Mouse (Mus musculus): ENCODE results near the gene Dcun1d4.
A peak's percentile ranks its signal among the peaks of the same experiment; 100 is the strongest.
"Not testable (repeated sequence)": the region's sequence is repeated elsewhere in the genome, so short reads cannot be mapped to it uniquely, and the experiment has no call there.

The Dcun1d4 gene

DNA sequence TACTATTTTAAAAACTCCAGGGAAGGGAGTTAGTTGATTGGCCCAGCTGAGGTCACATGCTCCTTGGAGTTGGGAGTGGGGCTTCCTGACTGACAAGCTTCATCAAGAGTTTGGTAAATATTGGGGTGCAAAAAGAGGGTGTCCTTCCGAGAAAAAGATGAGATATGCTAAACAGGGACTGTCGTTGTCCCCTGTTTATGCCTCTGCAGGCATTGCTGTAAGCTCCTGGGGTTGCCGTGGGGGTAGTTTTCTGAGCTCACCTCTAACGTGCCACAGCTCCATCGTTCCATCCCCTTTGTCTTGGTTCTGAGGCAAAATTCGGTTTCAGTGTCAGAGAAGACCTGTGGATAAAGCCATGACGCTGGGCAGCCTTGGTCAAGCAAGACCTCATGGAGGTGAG, at the start of gene Dcun1d4:
Dcun1d4 (plus strand) TSS at position 301 of the 400 bp plus-strand sequence.
- DNase-seq, result no peak

DNA sequence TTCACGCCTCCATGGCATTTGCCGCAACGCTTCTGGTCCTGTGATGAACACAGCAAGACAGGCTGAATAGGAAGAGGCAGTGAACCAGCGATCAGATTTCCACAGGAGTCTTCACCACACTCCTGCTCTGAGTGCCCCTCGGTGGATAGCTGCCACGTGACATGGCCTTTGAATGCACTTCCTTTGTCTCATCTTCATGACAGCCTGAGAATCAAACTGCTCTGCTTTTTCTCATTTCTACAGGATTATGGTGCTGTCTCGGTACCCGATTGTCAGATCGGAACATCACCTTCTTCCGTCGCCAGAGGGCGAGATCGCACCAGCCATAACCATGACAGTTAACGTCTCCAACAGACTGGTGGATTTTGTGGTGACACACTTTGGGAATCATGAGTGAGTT, 49.2 kb upstream of the Dcun1d4 start:
- DNase-seq, result peak; percentile 54 to 71

DNA sequence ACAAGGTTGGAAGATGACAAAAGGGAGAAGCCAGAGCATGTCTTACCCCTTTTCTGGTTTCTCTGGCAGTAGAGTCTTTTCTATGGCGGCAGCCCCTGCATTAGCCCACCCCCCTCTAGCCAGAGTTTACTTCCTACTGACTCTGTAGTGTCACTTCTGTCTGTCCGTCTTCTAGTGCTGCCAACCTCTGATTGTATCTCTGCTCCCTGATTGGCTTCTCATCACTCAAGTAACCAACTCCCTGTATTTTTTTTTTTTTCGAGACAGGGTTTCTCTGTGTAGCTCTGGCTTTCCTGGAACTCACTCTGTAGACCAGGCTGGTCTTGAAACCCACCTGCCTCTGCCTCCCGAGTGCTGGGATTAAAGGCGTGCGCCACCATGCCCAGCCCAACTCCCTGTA, 48.0 kb upstream of the Dcun1d4 start:
- no peak for DNase-seq

DNA sequence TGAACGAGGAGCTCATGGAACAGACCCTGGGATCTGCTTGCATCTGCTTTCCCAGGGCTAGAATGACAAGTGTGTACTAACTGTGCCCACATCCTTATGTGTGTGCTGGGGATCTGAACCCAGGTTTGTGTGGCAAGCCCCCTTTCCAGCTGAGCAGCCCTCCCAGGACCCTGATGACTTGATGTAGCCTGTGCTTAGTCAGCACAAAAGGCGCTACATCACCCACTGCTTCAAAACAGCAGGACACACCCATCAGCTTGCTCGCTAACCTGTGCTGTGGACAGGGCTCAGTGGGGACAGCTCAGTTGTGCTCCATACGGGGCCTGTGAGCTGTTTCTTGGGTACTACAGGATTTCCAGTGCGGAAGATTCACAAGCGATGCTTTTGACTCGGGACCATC, 46.0 kb upstream of the Dcun1d4 start:
- DNase-seq, result no peak

DNA sequence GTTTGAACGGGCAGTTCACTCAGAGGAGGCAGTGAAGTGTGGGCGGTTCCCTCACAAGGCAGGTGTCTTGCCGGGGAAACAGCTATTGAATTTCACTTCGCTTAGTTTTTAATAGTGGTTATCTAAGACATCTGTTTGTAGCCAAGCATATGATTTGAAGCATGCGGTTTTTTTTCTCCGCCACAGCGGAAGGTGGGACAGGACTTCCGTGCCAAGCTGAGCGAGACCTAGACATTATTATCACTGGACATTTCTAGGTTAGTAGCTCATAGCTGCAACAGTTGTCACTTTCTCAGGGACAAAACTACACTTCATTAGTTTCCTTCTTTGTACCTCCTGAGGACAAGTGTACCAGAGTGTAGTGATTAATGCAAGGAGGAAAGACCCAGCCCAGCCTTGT, 38.6 kb upstream of the Dcun1d4 start:
- no peak for DNase-seq

DNA sequence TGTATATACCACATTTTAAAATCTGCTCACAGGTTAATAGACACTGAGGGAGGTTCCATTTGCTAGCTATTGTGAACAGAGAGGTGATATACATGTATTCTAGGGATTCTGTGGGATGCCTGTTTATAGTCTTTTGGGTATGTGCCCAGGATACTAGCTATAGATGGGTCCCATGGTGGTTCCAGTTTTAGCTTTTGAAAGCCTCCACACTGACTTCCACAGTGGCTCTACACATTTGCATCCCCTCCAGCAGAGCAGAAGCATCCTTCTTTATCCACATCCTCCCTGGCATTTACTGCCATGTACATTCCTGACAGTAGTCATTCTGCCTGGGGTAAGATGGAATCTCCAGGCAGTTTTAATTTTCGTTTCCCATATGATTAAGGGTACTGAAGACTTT, 30.5 kb upstream of the Dcun1d4 start:
- no peak for DNase-seq

DNA sequence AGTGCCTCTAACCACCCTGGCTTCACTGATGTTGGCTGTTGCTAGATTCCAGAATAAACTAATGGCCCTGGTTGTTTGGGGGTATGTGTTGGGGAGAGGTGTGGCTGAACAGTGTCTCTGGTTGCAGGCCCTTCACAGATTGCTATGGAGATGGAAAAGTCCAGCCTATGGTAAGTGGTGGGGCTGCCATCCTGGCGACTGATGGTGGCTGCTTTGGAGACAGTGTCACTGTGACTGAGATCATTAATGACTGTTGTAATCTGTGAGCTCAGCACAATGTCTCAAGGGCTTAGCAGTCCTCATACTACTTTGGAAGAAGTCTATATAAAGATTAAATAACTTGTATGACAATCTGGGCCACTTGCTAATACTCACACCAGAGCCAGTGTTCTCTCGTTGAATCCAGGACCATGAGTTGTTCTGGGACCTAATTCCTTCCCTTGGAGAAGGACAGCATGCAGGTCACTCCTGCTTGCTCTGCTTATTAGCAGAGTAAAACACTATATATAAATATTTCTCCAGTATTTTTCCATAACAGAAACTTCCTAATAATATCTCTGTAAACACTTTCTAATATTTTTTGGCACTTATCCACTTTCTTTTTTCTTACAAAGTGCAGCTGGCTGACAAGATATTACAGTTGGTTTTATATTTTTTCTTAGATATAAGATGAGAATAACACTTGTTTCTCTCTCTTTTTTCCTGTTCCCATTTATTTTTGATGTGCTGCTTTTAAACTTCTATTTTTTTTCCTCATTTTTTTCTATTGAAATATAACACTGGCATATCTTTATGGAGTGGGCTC, 26.1 kb upstream of the Dcun1d4 start:
- no peak for DNase-seq

DNA sequence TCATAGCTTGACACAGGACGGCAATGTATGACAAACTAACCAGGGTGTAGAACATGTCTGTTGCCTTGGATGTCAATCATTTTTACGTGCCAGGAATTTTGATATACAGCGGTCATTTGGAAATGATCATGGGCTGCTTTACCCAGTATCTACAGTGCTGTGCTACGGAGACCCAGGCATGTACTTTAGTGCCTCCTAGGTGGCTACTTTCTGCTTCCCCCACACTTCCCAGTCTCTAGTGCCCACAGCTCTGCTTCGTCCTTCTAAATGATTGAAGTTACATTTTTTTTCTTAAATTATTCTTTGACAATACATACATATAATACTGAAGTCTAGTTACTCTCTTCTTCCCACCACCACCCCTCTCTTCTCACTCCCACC, 25.5 kb upstream of the Dcun1d4 start:
- no peak for DNase-seq

DNA sequence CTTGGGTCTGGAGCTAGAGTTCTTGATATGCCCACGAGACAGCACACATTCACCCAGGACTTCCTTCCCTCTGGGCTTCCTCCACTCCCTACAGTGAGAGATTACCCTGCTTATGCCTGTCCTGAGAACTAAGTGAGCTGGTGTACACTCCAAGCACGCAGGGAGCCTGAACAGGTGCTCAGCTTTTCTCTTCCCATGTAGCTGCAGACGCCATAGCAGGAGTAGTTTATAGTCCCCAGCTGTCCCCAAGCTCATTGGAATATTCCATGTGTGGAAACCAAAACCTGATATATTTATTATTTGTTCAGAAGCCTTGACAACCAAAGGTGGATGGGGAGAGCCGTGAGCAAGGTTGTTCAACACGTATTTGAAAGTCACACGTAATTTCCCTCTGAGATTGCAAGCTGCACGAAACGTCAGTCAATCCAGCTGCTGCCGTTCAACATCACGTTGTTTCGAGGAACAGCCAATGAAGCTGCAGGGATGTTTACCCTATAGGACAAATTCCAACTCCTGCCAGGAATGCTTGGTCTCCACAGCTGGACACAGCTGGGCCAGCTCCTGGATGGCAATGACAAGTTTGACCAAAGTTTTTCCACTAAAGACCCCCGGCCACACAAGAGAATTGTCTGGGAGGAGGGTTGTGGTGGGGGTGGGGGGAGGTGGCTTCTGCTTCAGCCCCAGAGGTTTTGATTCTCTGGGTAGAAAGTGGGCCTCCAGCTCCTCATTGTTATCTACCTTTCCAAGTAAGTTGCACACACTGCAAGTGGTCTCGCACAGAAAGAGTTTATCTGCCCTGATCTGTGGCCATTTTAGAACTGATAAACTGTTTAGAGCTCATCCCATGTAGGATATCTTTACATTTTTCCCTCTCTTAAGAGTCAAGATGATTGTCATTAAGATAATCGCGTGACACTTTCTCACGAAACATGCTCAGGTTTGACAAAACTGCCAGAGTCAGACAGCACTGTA, 12.1 kb upstream of the Dcun1d4 start:
- DNase-seq, result no peak

DNA sequence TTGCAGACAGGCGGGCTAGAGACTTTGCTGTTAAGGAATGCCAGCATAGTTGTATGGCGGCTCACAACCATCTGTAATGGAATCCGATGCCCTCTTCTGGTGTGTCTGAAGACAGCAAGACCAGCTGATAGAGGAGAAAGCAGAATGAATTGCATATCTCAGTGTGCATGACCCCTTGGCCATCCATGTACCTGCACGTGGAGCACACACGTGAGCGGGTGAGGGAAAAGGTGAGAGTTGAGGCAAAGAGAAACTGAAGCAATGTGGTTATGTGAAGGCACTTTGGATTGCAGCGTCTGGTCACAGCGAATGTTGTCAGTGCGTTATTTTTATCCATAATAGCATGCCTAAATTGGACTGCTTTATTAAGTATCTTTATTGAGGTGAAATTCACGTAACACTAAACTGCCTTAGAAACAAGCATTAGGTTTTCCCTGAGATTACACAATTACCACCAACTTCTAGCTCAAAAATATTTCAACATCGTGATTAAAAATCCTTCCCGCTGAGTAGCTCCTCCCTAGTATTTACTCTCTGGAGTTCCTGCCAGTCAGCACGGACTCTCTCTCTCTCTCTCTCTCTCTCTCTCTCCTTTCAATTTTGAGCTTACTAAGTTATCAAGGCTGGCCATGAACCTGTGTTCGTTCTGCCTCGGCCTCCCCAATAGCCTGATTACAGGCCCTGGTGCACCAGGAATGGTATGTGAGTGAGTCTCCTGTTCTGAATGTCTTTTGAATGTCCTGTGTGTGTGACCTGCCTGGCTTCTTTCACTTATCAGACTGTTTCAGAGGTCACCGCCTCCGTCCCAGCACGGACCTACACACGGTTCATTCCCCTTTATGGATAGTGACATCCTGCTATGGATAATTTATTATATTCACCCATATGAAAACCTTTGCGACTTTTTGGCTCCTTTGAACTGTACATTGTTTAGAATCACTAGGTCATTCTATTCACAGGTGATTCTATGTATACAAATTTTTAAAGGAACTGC, 6.1 kb upstream of the Dcun1d4 start:
- DNase-seq, result peak in 1 of 2 experiments; percentile 21

DNA sequence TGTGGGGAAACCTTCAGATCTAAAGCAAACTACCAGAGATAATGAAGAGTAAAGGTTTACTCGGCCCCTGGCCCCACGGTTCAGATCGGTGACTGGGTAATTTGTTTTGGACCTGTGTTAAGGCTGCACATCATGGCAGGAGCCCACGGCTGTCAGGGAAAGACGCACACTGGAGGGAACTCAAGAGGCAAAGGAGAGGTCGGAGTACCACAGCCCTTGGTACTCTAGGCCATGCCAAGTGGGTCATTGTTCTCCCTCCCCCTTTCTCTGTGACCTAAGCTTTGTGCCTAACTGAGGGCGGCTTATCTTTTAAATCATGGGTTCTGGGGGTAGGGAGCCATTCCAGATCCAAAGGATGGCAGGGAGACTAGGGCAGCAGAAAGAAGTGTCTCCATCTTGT, 601 bp downstream of the Dcun1d4 start:
- DNase-seq, result no peak

DNA sequence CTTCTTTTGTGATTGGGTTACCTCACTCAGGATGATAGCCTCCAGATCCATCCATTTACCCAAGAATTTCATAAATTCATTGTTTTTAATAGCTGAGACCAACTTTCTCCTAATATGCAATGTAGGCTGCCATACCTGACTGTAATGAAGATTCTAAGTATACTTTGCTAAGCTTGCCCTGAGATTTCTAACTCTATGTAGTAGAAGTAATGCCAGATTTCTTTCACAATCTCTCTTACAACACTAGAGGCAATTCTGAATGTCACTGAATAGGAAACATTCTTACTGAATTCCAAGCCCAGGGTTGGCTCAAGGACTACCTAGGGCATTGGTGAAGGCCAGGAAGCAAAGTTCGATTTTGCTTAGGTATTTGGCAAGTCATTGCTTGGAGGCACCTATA, 1.6 kb downstream of the Dcun1d4 start:
- DNase-seq, result not testable (repeated sequence)

DNA sequence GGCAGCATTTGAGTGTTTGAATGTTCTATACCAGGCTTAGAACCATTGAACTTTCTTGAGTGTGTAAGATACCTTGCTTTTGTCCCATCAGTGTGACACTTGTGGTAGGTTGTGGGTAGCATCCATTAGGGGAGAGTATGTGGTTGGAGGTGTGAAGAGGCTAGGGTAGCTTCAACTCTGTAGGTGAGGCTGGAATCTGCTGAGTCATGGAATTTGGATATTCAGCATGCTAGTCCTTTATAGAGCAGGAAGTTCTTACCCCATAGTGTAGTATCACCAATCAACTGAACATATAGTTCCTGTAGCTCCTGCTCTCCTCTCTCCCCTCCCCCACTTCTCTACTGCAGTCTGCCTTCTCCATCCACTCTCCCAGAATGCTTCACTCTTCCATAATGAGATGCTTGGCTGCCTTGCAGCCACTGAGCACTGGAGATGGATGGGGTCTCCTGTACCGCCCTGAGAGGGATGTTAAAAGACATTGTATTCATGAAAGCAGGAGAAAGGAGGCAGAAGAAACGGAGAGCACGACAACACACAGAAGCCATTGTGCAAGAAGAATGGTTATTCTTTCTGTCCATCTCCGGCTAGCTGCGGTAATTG, 3.3 kb downstream of the Dcun1d4 start:
- no peak for DNase-seq

DNA sequence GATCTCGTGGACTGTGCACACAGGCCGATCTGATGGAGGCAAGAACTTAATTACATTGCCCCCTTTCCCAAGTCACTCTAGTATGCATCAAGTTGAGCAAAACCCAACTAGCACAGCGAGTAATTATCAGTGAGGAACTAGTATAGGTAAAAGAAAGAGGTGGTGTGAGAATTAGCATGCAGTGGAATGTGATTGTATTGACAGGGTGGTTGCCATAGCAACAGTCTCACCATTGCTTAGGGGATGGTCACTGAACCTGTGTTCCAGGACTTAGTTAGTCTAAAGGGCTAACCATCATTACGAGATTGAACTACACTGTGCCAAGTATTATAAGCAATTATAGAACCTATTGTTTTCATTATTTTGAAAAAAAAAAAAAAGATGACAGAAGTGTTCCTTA, 5.7 kb downstream of the Dcun1d4 start:
- no peak for DNase-seq

DNA sequence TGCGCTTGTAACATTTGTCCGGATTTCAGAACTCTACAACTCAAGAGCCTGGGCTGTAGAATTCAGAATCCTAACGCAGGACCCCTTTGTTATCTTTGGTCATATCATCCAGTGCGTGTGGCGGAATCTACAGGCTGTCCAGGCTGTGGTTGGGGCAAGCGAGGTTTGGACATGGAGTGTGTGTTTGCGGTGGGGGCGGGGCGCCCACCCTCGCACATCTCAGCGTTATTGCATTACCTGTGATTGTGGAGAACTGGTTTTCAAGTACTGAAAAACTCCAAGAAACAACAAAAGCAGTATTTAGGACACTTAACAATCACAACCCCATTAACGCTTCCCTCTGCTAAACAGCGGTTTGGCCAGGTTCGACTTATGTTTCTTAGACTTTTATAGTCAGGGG, 9.1 kb downstream of the Dcun1d4 start:
- DNase-seq, result peak in 1 of 2 experiments; percentile 10

DNA sequence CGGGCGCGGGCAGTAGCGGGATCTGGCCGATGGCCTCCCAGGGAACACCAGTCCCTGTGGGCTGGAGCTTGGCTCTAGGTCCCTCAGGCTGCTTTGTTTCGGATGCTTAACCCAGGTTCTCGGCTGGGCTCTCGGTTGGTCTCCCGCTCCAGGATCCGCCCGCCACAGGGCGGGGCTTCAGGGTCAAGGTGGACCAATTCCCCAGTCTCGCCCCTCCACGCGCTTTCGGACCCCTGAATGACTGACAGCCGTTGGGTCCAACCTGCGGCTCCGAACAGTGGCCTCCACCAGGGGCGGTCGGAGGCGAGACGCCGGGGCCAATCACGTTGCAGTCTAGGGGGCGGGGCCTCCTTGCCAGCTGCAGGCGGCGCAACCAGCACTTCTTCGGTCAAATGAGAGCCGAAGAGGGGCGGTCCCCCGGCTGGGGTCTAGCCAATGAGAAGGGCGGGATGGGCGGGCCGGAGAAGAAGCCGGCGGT, 9.8 kb downstream of the Dcun1d4 start:
- peak; percentile 100 for DNase-seq

DNA sequence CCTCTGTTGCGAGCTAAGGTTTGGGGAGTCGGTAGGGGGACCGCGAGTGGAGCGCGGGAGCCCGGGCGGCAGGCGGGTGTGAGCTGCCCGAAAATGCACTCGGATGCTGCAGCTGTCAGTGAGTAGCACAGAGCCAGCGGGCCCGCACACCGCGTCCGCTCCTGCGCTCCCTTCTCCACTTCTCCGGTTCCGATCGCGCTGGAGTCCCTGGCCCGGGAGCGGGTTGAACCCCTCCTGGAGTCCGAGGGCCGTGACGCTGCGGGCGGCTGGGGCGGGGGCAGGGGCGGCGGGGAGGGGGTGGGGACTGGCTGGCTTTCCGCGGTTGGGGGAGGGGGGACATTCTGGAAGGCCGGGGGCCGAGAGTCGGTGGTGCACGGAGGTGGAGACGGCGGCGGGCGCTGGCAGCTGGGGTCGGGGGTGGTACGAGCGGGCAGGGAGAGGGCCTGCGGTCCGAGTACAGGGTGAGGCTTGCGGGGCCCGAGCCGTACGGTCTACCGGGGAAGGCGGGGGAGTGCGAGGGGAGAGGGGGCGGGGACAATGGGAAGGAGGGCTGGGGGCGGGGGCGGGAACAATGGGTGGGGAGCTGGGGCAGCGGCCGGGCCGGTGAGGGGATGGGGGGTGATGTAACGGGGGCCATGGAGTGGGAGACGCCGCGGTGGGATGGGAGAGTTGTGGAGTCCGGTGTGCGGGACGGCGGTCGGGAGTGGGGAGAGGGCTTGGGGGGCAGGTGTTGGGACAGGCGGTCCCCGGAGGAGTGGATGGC, 10.5 kb downstream of the Dcun1d4 start:
- DNase-seq, result peak in 1 of 2 experiments; percentile 34

DNA sequence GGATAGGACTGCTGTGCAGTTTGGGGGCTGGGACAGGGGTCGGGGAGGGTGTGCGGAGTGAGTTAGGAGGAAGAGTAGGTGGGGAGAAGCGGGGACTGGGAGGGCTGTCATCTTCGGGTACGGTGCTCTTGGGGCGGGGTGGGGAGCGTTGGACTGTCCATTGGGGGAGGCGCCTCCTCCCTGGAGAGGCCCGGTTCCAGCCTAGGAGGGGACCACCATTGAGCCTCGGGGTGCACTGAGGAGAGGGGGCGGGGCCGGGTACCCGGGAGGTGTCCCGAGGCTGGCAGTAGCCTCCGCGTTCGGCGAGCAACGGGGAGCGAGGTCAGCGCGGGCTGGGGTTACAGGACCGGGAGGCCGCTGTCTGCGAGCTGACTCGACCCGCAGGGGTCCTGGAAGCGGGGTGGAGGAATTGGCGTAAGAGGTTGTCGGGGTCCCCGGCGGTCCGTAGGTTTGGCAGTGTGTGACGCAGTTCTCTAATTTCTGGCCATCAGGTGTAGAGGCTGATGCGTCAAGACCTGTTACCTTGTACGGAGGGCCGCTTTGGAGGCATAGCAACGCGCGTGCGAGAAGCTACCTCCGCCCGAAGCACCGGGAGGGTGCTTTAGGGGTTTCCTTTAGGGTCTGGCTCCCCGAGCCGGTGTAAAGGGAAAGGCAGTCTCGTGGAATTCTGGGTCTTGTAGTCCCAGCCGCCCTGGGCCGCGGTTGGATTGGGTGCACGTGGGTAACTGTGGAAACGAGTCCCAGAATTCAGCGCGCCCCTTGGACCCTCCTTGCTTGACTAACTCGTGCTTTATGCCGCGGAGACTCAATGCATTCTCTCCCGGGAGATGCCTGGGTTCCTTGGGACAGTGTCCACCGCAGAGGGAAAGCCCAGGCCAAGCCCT, 11.3 kb downstream of the Dcun1d4 start:
- DNase-seq, result peak; percentile 90 to 92

DNA sequence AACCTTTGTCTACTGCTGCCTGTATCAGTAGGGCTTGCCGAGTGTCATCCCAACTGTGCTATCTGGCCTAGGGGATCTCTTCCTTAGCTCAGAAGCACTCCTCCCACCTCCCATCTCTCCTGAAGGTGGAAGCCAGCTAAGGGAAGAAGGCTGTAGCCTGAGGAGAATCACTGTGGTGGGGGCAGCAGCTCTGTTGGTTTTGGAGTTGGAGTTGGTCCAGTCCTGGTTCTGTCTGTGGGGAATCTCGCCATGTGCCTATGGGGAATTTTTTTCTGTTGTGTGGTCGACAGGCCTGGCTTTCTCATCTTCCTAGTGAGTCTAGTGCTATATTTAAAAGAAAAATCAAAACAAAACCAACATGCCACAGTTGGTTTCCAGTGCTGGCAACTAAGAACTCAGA, 16.6 kb downstream of the Dcun1d4 start:
- DNase-seq, result no peak

DNA sequence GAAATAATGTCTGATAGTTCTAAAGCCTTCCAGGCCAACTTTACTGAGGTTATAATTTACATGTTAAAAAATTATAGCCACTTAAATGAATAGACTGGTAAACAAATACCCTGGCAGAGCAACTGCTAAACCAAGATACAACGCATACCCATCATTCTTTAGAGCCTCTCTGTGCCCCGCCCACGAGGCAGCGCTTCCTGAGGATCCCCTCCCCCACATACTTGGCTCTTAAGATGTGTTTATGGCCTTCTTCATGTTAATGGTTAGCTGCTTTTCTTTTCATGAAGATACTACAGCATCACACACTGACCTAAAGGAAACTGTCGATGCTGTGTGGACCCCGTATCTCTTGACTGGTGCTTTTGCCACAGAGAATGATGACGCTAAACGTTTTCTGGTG, 17.8 kb downstream of the Dcun1d4 start:
- peak in 1 of 2 experiments; percentile 10 for DNase-seq
